Mouse (Mus musculus) intestine, embryonic 14.5 days (tissue): ENCODE data around the gene Atg16l1. TPM values are rescaled to one million over a fixed set of nuclear protein-coding genes. Genes with fewer than 3 reads are reported as not detected.

ENCODE experiments used
- ATAC-seq: fragments of 200-750 bp; cut with Nextera tagmentation; replicated peaks from 2 replicates; pipeline ENCODE4 v1.8.0; 2017; ENCODE audit warnings: low read depth, moderate number of reproducible peaks, moderate TSS enrichment, moderate library complexity; ENCODE audit not compliant: low FRiP score, low TSS enrichment
- DNase-seq: peaks from one replicate; pipeline ENCODE4 v3.0.0-alpha.2; 2018; ENCODE audit warnings: low spot score
- H3K27ac ChIP-seq: fragments of 300-500 bp; sonication (generic); 2 replicates; pipeline ENCODE4 v1.5.1; 2014; ENCODE audit warnings: low read depth, mild to moderate bottlenecking, control low read depth
- H3K27me3 ChIP-seq: fragments of 300-500 bp; sonication (generic); replicated peaks from 2 replicates; pipeline ENCODE4 v1.6.1; 2014; ENCODE audit warnings: low read length, control low read depth; ENCODE audit not compliant: control insufficient read depth, insufficient read depth
- H3K36me3 ChIP-seq: fragments of 300-500 bp; sonication (generic); 2 replicates; pipeline ENCODE4 v1.6.1; 2014; ENCODE audit warnings: low read length, control low read depth; ENCODE audit not compliant: control insufficient read depth, insufficient read depth
- H3K4me1 ChIP-seq: fragments of 300-500 bp; sonication (generic); replicated peaks from 2 replicates; pipeline ENCODE4 v1.6.1; 2014; ENCODE audit warnings: low read length, control low read depth, mixed read lengths; ENCODE audit not compliant: control insufficient read depth, insufficient read depth
- H3K4me2 ChIP-seq: fragments of 300-500 bp; sonication (generic); 2 replicates; pipeline ENCODE4 v1.6.1; 2014; ENCODE audit warnings: low read length
- H3K4me3 ChIP-seq: fragments of 300-500 bp; sonication (generic); 2 replicates; pipeline ENCODE4 v1.5.1; 2014; ENCODE audit warnings: low read depth, low read length, control low read depth, mixed read lengths
- H3K9ac ChIP-seq: fragments of 300-500 bp; sonication (generic); 2 replicates; pipeline ENCODE4 v1.6.1; 2014; ENCODE audit warnings: mild to moderate bottlenecking, low read length
- H3K9me3 ChIP-seq: fragments of 300-500 bp; sonication (generic); 2 replicates; pipeline ENCODE4 v1.6.1; 2016; ENCODE audit warnings: low read length, control low read depth; ENCODE audit not compliant: control insufficient read depth
- WGBS: fragments of 180-500 bp; shearing (Covaris S2); extraction: QIAGEN DNeasy Blood & Tissue Kit; methylation state at CpG from one replicate; pipeline ENCODE4 v1.1.7; 2014; 5-methylcytosine and 5-hydroxymethylcytosine counted together
- polyA plus RNA-seq: library from polyadenylated mRNA; unstranded; fragments of >200 nt; fragmentation: Nextera tagmentation; extraction: Ambion mirVana; gene quantifications from 2 replicates; pipeline ENCODE4 v1.2.1, GENCODE M21; 2014

Atg16l1 gene
- polyA plus RNA-seq, 1 experiment from 2014 or later: 32.4 TPM

DNA sequence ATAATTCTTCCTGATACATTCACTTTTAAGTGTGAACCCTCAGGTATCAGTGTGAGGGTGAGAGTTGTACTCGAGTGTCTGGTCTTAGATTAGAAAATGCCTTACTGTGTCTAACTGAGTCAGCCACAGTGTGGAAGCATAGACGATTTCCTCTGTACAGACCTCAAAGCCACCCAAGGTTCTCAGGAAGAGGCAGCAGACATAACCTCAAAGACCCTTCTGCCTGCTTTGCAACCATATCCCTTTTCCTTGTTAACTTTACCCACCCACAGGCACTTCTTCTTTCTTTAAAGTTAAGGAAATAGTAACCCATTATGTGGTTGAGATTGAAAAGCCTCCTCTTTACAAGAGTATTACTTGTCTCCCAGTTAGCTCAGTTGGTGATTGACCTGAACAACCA lies 10.1 kb downstream of the Atg16l1 start:
- Histone ChIP-seq H3K4me2 (no peak overlapping the region), H3K4me3 (no peak overlapping the region), H3K27ac (no peak overlapping the region), H3K9ac (no peak overlapping the region), H3K4me1 (no peaks in the 10 kb centered on the region), H3K27me3 (no peaks in the 10 kb centered on the region), H3K9me3 (no peaks in the 10 kb centered on the region), H3K36me3 (peaks cover 92% of the 10 kb centered on the region)
- no peak for ATAC-seq
- WGBS: 85% methylated on average over 2 of the region's 2 CpGs
- DNase-seq: no peak

DNA sequence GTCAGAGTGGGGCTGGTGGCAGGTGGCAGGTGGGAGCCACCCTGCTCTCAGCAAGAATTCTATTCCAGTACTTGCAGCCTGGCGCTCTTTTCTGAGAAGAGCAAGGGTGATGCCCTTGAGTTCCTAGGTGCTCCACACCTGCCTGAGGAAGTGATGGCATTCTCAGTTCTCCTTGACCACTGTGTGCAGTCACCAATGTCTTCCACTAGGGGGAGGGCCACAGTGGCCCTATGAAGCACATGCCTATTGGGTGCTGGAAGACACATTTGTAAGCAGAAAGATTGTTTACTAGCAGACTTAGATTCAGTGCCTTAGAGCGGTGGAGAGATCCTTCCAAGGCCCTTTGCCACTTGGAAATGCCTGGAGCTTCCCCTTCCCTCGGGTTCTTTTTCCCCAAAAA lies 10.6 kb downstream of the Atg16l1 start:
- Histone ChIP-seq H3K27ac (no peak overlapping the region), H3K36me3 (peaks cover 93% of the 10 kb centered on the region)
- no peak for DNase-seq

DNA sequence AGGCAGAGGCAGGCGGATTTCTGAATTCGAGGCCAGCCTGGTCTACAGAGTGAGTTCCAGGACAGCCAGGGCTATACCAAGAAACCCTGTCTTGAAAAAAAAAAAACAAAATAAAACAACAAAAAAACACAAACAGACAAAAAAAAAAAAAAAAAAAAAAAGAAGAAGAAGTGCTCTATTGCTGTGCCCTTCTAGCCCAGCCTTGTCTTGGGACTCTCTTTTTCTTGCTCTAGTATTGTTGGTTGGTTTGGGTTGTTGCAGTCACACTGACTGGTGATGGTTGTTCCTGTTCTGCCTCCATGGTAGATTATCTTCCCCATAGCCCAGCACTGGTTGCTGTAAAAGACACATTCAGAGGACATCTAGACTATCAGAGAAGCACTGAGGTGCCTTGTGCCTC lies 13.6 kb downstream of the Atg16l1 start:
- Histone ChIP-seq H3K4me2 (no peak overlapping the region), H3K27me3 (no peaks in the 10 kb centered on the region), H3K9me3 (no peaks in the 10 kb centered on the region), H3K4me3 (no peak overlapping the region), H3K36me3 (peaks cover 88% of the 10 kb centered on the region), H3K27ac (no peak overlapping the region), H3K9ac (no peak overlapping the region), H3K4me1 (no peaks in the 10 kb centered on the region)
- no peak for DNase-seq
- ATAC-seq: no peak
- 98% methylated on average over 2 of the region's 2 CpGs for WGBS

More for the DNA sequence above, 10.6 kb downstream of the Atg16l1 start:
- ATAC-seq: no peak
- H3K9me3 ChIP-seq: no peaks in the 10 kb centered on the region
- no peaks in the 10 kb centered on the region for H3K27me3 ChIP-seq
- 92% methylated on average over 3 of the region's 3 CpGs for WGBS
- H3K4me2 ChIP-seq: no peak overlapping the region
- no peak overlapping the region for H3K9ac ChIP-seq
- no peak overlapping the region for H3K4me3 ChIP-seq
- no peaks in the 10 kb centered on the region for H3K4me1 ChIP-seq

DNA sequence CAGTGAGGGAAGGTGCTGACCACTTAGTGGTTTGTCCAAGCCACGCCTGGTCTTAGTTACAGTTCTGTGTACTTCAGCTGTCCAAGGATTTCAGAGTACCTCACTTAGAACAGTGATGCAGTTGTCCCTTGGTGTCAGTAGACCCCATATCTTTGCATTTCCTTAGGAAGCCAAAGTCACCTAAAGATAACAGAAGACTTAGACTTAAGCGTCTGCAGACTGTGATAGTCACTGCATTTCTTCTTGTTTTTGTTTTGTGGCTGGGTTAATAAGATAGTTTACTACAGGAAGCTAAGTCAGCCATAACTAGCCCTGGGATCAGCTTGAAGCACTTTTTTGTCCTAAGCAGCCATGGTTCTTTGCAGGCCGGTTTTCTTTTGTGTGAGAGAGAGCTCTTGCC lies 14.8 kb downstream of the Atg16l1 start:
- 94% methylated on average over 3 of the region's 3 CpGs for WGBS
- no peak for ATAC-seq
- Histone ChIP-seq H3K36me3 (peaks cover 88% of the 10 kb centered on the region), H3K27ac (no peak overlapping the region), H3K4me1 (no peaks in the 10 kb centered on the region), H3K9me3 (no peaks in the 10 kb centered on the region), H3K4me3 (no peak overlapping the region), H3K4me2 (no peak overlapping the region), H3K27me3 (no peaks in the 10 kb centered on the region), H3K9ac (no peak overlapping the region)
- no peak for DNase-seq

DNA sequence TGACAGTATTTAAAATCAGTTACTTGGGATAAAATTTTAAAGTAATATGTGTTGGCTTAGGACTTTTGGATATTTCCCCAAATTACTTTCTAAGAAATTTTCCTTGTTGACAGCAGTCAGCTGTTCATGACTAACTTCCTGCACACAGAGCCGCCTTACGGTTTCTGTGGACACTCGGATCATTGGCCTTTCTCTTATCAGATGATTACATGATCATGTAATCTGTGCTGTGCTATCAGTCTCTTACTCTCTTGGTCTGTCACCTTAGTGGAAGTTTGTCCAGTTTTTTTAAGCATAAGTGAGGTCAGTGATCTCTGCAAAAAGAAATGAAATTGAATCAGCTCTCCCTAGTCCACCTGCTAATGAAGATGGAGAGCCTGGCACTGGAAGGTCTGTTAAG lies 16.1 kb downstream of the Atg16l1 start:
- Histone ChIP-seq H3K9me3 (no peaks in the 10 kb centered on the region), H3K36me3 (peaks cover 88% of the 10 kb centered on the region), H3K4me2 (no peak overlapping the region), H3K9ac (no peak overlapping the region), H3K4me1 (no peaks in the 10 kb centered on the region), H3K27me3 (no peaks in the 10 kb centered on the region), H3K4me3 (no peak overlapping the region), H3K27ac (no peak overlapping the region)
- DNase-seq (no peak), ATAC-seq (no peak)
- WGBS: 95% methylated on average over 3 of the region's 3 CpGs

DNA sequence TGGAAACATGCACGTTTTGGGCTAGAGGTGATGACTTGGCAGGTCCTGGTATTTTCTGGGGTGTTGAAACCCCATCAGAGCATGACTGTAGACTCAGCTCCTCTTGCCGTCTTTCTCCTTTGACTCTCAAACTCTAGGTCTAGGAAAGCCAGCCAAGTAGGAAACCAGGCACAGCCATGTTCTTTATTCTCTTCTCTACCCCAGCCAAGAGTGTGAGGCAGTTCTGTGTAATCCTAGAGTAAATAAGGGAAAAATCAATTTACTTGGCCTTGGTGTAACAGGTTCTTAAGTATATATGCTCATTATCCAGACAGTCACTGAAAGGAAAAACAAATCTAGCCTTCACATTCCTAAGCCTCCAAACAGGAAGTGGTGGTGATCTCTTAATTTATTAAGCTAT lies 17.7 kb downstream of the Atg16l1 start:
- Histone ChIP-seq H3K9me3 (no peaks in the 10 kb centered on the region), H3K4me3 (no peak overlapping the region), H3K36me3 (peaks cover 88% of the 10 kb centered on the region), H3K27me3 (no peaks in the 10 kb centered on the region), H3K4me1 (no peaks in the 10 kb centered on the region), H3K4me2 (no peak overlapping the region), H3K9ac (no peak overlapping the region), H3K27ac (no peak overlapping the region)
- ATAC-seq: no peak
- DNase-seq: no peak
- 81% methylated on average over 2 of the region's 2 CpGs for WGBS

DNA sequence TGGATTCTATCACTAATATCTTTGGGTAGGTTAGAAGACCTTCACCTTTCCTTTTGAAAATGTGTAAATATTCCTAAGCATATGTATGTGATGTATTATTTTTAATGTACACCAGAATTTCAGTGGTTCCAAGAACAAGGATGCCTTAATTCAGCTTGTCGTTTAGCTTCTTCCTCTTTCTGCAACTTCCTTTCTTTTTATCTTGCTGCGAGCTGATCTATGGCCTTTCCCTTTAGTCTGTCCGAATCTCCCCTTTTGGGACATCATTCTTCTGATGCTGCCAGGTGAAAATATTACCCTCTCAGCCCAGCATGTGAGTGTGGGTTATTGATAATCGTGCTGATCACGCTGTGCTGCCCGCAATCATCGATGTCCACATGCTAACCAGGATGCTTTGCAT lies 19.2 kb downstream of the Atg16l1 start:
- Histone ChIP-seq H3K36me3 (peaks cover 91% of the 10 kb centered on the region), H3K4me2 (no peak overlapping the region), H3K4me1 (no peaks in the 10 kb centered on the region), H3K27me3 (no peaks in the 10 kb centered on the region), H3K9ac (no peak overlapping the region), H3K27ac (no peak overlapping the region), H3K9me3 (no peaks in the 10 kb centered on the region), H3K4me3 (no peak overlapping the region)
- DNase-seq (no peak), ATAC-seq (no peak)
- WGBS: 91% methylated on average over 7 of the region's 7 CpGs

DNA sequence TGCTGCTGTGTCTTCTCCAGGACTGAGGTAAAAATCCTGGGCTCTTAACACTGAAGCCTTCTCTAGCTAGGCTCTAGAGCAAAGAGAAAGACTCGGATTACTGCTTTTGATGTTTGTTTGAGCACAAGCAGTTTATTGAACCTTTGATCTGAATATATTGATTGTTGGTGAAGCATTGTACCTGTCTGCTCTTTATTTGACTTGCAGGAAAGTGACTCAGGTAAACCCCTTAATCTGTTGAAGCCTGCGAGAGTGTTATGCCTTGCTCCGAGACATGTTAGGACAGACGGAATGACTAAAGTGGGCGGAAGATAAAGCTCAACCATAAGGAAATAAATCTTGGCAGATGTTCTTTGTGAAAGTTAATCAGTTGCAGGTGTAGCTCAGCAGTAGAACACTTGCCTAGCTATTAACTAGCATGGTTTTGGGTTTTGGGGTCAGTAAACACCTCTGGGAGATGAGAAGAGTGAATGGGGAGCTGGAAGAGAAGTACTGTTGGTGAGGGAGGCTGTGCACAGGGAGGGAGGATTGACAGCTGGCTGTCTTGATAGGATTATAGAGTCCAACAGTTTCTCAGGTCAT lies 23.6 kb downstream of the Atg16l1 start:
- H3K9ac ChIP-seq: no peak overlapping the region
- H3K27ac ChIP-seq: no peak overlapping the region
- no peak for DNase-seq
- no peaks in the 10 kb centered on the region for H3K27me3 ChIP-seq
- no peak for ATAC-seq
- H3K9me3 ChIP-seq: no peaks in the 10 kb centered on the region
- WGBS: 71% methylated on average over 5 of the region's 5 CpGs
- H3K36me3 ChIP-seq: peaks cover 97% of the 10 kb centered on the region
- H3K4me2 ChIP-seq: no peak overlapping the region
- no peaks in the 10 kb centered on the region for H3K4me1 ChIP-seq
- H3K4me3 ChIP-seq: no peak overlapping the region

DNA sequence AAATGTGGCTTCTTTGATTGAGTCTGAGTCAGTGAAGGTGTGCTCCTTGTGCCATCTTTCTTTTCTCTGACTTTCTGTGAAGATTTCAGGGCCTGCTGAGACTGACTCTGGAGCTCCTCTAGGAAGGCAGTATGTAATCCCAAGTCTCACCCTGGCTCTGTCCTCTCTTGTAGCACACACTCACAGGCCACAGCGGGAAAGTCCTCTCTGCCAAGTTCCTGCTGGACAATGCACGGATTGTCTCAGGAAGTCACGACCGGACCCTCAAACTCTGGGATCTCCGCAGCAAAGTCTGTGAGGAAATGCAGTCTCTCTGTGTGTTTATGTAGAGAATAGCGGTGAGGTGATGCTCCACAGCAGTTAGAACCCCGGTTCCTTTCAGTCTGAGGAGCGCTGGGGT lies 30.0 kb downstream of the Atg16l1 start:
- no peak overlapping the region for H3K9ac ChIP-seq
- WGBS: 64% methylated on average over 8 of the region's 8 CpGs
- H3K4me3 ChIP-seq: no peak overlapping the region
- DNase-seq (no peak), ATAC-seq (no peak)
- H3K4me2 ChIP-seq: no peak overlapping the region
- H3K27me3 ChIP-seq: no peaks in the 10 kb centered on the region
- H3K9me3 ChIP-seq: no peaks in the 10 kb centered on the region
- H3K36me3 ChIP-seq: peaks cover 82% of the 10 kb centered on the region
- peaks cover 3% of the 10 kb centered on the region; the same call in 1 of the 2 replicates for H3K4me1 ChIP-seq
- H3K27ac ChIP-seq: peak overlapping the region; percentile 70
